Mouse (Mus musculus): ENCODE data around the gene Tor1aip2. TPM values are rescaled to one million over a fixed set of nuclear protein-coding genes. Genes with fewer than 3 reads are reported as not detected.

Gene Tor1aip2
- polyA plus RNA-seq (2015; fragmentation: Nextera tagmentation; extraction: Ambion mirVana) = 56.3 and 95.9 TPM in 2 replicates

DNA sequence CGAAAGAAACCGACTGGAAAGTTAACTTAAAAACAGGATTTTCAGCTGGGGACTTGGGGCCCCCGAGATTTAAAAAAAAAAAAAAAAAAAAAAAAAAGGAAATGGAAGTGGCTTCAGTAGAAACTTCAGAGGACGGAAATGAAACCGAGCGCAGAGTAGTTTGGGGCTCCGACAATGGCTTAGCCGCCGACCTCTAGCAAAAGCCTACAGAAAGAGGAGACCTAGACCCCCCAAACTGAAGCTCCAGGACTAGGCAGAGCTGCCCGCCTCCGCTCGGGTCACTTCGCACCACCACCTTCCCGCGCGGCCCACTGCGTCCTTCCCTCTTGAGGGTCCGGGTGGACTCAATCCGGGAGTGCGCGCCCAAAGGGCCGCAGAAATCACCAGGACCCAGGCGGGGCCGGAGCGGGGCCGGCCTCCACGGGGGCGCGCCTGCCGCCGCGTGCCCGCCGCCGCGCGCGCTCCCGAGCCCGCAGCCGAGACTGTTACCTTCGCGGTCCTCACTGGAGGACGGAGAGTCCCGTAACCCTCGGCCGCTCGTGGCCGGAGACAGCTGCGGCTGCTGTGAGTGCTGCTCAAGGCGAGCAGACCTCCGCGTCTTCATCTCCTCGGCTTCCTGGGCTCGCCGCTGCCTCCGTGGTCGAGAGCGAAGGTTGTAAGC is at the start of gene Tor1aip2:
TSS of gene Tor1aip2 (plus strand) at position 135 of the 661 bp plus-strand sequence.

DNA sequence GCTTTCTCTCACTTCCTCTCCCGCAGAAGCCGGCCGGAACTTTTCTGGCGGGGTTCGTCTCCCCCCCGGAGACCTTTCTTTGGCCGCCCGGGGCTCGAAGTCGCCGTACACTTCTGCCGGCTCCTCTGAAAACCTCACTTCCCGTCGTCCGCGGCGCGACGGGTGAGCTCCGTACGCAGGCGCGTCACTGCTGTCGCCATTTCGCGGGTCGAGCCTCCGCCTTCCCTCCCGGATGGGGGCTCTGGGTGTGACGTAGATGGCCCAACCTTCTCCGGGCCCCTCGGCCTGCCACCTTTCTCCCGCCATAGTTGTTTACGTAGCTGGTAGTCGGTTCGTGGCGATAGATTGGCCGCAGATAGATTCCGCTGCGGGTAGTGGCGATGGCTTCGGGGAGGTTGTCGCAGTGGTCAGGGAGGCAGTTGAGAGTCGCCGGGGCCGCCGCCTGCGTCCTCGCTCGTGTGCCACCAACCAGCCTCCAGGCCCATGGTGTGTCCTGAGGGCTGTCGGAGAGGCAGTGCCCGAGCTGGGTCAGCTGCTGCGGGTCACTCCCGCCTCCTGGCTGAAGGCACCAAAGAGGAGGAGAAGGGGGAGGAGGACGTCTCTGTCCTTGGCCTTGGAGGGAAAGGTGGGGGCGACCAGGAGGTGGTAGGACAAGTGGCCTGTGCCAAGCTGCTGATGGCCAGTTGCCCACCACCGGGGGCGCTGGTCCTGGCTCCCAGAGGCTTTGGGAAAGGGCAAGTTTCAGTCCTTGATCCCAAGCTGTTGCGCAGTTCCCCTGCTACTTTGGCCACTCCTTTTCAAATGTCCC is 931 bp downstream of the Tor1aip2 start, which contains the start of gene Tor1aip1:
TSS of gene Tor1aip1 (minus strand) at position 551 of the 808 bp plus-strand sequence.

Other genes with a start within 250 kb of the Tor1aip2 start
- gene Qsox1, start 222.5 kb upstream of the Tor1aip2 start, polyA plus RNA-seq (2015; fragmentation: Nextera tagmentation; extraction: Ambion mirVana) = 36.6 and 51.1 TPM in 2 replicates
- 3.7 and 6.8 TPM in 2 replicates for gene Cep350, start 62.1 kb upstream of the Tor1aip2 start, polyA plus RNA-seq (2015; fragmentation: Nextera tagmentation; extraction: Ambion mirVana)
- gene Tor1aip1, start 1.1 kb downstream of the Tor1aip2 start, polyA plus RNA-seq (2015; fragmentation: Nextera tagmentation; extraction: Ambion mirVana) = 53.9 and 74.3 TPM in 2 replicates
- 11.1 and 14.9 TPM in 2 replicates for gene Fam163a, start 169.6 kb downstream of the Tor1aip2 start, polyA plus RNA-seq (2015; fragmentation: Nextera tagmentation; extraction: Ambion mirVana)

Data from adrenal gland, postnatal 0 days (tissue).